Mouse (Mus musculus) embryonic fibroblast, embryonic 13.5 days (primary cell): Measurements from ENCODE around the gene Fabp3.
A peak's percentile ranks its signal among the peaks of the same experiment; 100 is the strongest.

ENCODE experiments used
- CTCF ChIP-seq: IDR thresholded peaks from 2 replicates; pipeline ENCODE4 v1.5.1; 2011; ENCODE audit warnings: mild to moderate bottlenecking, control low read depth, low read length, moderate library complexity, borderline replicate concordance; ENCODE audit not compliant: insufficient read depth
- POLR2A ChIP-seq: IDR thresholded peaks from 2 replicates; pipeline ENCODE4 v1.6.1; 2011; ENCODE audit warnings: low read depth, mild to moderate bottlenecking, control low read depth, low read length, moderate library complexity

- TF ChIP-seq POLR2A (peak; percentile 60), CTCF (no peak)
Observed at GRCm38 (mm10) chr4:130273698-130274345, 34.6 kb upstream of the Fabp3 start.
